Mouse (Mus musculus) ovary, adult 18-20 months (tissue): ENCODE results near the gene Pctp.

Source experiments
- DNase-seq: peaks from one replicate; pipeline ENCODE4 v3.0.0; 2022; ENCODE audit warnings: low spot score, mixed read lengths

Pctp gene

DNA sequence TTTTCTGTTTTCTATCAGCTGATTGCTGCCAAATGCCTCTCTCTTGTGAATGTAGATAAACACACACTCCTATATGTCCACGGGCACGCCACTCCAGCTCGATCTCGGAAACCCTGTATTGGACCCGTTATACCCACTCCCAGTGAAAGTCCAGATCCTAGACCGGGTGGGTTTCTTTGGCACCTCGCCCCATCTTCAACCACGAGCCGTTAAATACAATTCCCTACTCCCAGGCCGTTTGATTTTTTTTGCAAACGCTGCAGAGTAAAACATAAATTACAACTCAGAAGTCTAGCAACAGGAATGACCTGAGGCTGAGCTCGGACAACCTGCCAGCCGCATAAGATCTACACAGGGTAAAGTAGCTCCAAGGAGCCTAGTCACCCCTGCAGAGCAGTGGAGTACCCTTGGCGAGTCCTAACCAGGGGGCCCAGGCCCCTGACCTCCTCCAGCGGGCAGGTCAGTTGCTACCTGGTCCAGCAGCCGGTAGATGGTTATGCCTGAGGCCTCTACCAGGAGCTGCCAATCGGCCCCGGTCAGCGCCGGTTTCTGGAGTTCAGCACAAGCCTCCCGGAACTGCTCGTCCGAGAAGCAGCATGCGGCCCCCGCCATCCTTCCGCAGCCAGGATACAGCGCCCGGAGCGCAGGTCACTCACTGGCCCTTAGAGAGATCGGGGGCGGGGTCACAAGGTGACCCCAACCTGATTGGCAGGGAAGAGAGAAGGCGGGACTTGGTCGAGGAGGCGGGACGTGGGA, at the start of gene Pctp:
Pctp (minus strand) TSS at position 664 of the 756 bp plus-strand sequence.
- peak; percentile 72 for DNase-seq

DNA sequence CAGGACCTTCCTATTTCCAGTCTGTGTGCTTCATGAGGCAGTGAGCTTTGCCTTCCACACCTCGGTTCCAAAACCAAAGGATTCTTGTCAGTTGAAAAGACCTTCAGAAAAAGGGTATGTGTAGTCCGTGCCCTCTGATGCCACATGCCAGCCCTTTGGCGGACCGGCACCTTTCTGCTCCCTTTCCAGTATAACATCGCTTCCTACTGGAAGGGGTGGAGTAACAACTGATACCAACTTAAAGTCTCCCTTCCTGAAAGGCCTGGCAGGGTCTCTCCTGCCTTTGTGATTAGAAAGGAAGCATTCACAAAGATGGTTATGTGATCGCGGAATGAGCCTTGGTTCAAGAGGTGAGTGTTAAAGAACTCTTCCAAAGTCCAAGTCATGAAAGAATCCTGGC, 47.3 kb upstream of the Pctp start:
- no peak for DNase-seq

DNA sequence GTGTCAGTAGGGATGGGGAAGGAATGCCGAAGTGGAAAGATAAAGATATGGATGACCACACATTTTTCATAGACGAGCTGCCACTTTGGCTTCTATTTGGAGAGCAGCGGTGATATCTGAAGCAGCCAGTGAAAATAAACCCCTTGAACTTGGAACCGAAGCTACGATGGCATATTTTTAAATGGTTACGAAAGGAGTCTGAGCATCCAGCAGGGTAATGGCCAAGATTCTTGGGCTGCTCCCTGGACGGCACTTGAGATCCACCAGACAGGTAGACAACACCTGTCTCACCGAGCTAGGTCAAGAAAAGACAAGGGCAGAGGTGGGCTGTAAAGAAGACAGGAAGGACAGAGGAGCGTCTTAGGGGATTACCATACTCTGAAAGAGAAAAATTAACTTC, 44.6 kb upstream of the Pctp start:
- DNase-seq = no peak

DNA sequence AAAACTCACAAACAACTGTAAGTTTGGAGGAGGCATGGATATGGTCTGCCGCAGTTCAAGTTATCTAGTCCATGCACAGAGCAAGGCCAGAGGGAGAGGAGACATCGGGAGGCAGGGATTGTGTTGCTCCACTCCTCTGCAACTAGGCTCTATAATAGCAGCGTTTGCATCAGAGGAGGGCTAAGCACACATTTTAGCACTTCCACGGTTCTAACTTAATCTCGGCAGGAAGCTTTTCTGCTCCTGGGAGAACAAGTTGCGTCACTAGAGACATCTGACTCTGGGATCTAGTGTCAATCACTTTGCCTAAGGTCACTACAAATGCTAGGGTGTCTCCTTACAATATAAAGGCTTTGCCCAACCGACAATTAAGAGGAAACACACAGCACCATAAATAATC, 43.5 kb upstream of the Pctp start:
- DNase-seq = no peak

DNA sequence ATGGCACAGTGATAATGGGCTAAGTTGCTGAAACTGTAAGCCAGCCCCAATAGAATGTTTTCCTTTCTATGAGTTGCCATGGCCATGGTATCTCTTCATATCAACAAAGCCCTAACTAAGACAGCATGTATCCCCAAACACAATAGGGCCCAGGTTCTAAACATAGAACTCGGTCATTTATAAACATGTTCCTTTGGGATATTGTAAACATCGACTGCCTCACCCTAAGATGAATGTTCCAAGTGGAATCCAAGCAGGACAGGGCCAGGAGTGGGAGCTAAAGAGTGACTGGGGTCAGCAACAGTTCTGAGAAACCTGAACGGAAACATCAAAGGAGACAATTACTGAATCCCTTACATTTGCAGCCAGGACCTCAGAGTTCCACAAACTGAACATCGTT, 41.8 kb upstream of the Pctp start:
- DNase-seq = no peak

DNA sequence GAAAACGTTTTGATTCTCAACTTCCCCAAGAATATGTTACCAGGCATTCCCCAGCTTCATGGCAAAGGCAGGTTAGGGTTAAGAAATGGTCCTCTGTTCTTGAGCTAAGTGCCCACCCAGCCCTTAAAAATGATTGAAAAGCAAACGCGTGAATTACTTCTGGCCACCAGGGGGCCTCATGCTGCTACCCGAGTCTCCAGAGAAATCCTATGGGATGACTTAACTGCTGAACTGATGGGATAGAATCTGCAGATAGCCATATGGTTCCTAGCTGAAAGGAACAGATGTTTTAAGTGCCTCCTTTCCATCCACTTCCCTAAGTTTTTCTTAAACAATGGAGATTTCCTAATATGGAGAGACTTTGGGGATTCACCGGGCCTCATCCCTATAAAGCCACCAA, 35.3 kb upstream of the Pctp start:
- DNase-seq = no peak

DNA sequence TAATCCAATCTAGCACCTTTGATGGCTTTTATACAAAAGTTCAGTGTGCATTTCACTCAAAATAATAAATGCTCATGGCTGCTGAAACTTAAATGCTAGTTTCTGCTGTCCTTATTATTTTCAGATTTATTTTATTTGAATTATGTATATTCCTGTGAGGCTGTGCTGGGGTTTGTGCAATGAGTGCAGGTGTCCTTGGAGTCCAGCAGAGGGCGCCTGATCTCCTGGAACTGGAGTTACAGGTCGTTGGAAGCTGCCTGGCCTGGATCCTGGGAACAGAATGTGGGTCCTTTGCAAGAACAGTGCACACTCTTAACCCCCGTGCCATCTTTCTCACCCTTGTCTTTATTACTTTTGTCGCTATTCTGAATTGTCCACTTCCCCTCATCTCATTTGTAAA, 33.7 kb upstream of the Pctp start:
- DNase-seq = no peak

DNA sequence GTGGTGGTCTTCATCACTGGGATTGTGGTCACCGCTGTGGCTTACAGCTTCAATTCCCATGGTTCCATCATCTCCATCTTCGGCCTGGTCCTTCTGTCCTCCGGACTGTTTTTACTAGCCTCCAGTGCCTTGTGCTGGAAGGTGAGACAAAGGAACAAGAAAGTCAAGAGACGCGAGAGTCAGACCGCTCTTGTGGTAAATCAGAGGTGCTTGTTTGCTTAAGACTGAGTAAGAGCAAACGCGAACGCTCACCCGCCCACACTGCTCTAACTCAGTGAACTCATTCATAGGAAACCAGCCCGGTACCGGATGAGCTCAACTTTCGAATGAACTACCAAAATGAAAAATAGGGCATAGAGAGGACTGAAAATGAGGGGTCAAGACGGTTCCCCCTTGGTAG, 32.8 kb upstream of the Pctp start:
- DNase-seq = no peak

DNA sequence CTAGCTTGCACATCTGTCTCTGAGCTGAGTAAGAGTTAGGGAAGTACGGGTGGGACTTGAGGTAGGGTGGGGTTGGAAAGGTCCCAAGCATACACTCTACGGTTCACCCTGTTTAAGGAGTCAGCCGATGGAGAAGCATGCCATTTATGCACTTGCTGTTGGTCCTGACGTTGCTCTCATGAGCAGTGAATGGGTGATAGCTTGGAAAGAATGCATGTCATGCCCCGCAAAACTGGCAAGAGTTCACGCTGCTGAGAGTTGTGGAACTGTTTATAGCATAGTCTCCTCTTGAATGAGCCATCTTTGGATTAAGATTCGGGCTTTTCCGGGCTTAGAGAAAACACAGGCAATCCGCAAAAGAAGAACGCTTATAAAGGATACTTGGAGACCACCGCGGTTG, 32.0 kb upstream of the Pctp start:
- no peak for DNase-seq

DNA sequence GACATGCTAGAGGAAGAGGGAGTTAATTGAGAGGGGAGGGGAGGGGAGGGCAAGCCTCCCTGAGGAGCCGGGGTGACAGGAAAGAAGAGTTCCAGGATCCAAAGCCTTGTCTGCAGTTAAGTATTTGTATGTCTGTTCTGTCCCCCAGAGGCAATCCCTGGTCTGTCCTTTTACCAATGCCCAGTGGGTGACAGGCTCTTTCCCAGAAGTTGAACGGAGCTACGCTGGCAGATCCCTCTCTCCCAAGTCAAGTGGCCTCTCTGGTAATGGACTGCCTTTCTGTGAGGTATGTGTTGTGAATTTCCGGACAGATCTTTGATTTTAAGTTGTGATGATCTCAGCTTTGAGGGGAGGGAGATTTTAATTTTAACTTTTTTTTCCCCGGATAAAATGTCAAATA, 30.7 kb upstream of the Pctp start:
- DNase-seq = no peak

DNA sequence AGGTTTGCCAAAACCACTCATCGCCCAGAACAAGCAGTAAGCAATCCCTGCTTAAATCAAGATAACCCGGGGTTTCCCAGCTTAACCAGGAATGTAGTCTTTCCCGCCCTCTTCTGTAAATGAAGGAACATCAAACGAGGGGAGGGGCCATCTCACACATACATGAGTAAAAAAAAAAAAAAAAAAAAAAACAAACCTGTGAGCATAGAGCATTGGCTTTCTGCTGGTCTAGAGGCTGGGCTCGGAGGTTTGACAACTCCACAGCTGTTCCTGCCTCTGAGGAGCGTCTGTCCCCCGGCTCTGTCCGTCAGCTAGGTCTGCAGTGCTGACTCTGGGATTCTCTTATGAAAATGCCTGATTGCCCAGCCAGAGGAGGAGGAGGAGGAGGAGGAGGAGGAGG, 30.1 kb upstream of the Pctp start:
- no peak for DNase-seq

DNA sequence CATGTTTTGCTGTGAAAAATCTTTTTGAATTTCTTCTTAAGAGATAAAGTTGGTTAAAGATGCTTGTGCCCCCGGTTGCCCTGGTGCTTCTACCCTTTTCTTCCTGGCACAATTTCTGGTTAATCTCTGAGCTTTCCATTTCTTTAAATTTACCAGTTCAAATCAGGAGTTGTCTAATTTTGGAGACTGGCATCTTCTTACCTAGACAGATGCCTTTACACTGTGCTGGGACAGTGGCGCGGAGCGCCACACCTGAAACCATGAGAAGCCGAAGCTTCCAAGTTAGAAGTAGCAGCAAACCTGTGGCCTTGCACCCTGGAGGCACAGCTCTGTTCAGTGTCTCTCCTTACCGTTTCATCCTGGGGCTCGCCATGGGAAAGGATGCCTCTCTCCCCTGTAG, 28.4 kb upstream of the Pctp start:
- DNase-seq = no peak

DNA sequence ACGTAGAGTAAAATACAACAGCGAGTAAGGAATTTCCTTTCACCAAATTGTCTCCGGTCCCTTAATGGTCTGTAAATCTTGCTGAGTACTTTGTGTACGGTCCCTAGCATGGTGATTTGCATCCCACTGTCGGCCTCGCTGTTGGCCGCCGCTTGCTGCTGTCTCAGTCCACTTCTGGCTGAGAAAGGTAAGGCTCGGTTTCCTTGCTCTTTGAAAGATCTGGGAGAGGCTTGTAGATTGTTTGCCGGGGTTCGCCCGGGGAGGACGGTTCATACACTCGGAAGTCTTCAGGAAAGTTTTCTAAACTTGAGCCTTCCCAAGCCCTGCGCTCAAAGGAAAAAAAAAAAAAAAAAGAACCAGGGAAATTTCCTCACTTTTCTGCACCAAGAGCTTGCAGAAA, 27.9 kb upstream of the Pctp start:
- peak; percentile 36 for DNase-seq

DNA sequence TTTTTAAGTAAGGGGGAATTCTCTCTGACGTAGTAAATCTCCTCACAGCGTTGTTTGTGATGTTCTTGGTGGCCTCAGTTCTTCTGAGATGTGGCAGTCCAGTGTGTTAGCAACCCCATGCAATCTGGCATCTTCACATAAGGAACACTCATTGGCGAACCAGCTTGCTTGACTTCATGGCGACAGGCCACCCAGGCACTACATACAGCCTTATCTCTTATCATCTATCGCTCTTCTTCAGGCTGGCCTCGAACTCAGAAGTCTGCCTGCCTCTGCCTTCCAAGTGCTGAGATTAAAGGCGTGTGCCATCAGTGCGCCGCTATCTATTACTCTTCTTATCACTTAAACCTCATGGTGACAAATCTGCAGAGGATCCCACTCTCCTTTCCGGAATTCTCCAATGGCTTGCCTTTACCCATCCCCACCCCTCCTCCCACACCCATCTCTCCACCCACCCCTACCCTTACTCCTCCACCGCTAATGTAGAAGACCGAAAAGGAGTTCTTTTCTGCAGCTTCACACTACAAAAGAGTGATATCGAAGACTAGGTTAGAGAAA, 27.2 kb upstream of the Pctp start, which contains the start of gene Tmem100:
Tmem100 (plus strand) TSS at position 508 of the 558 bp plus-strand sequence.
- no peak for DNase-seq

DNA sequence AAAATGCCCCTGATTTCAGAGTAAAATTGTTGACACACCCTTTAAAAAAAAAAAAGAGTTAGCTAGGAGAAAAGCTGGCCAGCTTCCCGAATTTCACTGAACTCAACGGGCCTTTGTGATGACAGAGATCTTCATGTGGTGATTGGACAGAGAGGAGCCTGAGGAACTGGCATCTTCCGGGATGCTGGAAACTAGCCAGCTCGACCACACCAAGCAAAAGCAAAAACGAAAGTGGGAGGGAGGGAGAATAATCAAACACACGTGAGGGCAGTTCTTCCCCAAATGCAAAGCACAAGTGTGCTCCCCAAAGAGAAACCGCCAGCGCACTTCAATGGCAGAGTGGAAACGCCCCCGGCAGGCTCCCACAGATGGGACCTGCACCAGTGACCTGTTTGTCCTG, 26.7 kb upstream of the Pctp start:
- peak; percentile 29 for DNase-seq

DNA sequence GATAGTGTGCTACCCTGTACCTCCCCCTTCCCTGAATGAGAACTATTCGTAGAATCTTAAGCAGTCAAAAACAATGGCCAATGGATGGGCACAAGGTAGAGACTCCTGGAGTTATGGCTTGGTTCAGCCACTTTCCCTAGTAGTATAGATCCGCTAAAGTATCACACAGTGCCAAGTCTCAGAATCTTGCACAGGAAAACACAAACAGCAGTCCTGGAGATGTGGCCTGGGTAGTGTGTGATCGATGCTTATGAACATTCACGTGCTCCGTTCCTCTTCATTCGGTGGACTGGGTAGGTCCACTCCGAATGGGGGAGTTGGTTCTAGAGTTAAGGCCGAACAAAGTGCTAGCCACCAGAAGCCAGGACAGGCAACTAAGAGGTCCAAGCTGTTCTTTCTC, 26.1 kb upstream of the Pctp start:
- DNase-seq = no peak

DNA sequence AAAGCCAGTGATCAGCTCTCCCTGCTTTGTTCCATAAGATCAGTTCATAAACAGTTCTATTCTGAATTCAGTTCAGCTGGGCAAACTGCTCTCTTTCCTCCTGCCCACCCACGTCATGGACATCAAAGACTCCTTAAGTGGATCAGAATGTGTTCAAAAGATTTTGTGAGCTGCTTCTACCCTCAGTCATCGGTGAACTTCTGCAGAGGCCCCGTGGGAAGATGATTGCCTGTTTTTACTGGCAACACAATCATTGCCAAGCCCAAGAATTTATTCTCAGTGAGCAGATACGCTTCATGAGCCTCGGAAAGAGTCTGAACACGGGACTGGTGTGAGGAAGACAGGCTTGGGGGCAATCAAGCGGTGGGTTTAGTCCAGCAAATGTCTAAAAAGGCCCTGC, 24.5 kb upstream of the Pctp start:
- DNase-seq = no peak

DNA sequence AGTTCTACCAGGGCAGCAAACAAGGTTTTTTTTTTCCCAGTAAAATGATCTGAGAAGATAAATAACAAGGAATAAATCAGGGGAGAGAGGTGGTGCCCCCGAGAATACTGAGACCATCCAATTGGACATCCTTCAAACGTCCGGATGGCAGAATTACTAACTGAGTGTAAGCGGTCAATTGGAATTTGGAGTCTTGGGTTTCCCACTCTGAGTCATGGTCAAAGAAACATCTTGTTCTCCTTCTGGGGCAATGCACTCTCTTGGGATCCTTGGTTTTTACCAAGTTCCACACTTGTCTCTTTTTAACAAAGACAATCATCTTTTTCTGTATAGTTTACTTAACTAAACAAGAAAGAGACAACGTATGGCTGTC, 24.1 kb upstream of the Pctp start:
- no peak for DNase-seq

DNA sequence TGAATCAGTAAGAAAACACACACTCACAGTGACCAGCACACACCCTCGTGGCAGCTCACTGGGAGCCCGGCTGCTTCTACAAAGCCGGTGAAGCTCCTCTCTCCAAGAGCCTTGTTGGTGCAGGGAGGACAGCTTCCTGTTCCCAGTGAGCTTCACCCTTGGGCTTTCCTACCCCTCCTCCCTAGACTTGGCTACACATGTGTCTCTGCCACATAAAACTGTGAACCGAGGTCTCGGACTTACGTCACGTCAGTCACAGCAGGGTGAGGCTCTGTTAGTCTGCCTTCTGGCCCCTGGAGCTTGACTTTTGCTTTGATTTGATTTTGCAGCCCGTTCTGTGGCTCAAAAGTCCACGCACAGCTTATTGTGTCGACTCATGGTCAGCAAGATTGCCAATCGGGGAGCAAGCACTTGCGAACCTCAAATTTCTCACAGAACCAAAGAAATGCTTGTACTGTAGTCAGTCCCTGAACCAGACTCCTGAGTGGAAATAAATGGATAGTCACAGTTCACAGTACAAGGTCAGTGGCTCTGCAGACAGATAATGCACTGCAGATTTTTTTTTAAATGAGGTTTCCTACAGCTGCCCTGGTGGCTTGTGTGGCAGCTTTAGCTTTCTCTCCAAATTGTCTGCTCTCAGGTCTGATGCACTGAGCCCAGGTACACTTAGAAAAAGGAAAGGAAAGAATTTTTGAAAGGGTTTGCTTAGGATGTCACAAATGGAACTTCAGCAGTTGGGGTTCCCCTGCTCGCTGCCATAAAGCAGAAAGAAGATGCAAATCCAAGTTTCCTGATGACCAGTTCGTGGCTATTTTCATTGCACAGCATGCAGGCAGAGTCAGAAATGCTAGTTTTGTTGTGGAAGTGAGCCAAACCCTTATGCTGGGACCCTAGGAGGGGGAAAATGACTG, 23.5 kb upstream of the Pctp start:
- no peak for DNase-seq

DNA sequence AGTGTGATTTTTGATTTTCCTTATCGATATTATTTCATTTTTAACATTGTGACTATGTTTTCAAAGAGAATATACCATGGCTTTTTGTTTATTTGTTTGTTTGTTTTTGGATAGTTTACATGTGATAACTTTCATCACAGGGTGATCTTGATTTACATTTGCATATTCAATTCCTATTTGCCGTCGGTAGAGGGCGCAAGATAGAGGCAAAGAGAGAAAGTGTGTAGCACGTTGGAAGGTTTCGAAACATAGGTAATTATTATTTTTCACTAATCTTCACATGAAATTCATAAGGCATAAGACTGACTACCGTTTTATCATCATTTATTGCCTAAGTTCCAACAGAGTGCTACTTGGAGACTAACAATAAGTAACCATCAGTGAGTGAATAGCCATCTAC, 16.5 kb upstream of the Pctp start:
- no peak for DNase-seq

DNA sequence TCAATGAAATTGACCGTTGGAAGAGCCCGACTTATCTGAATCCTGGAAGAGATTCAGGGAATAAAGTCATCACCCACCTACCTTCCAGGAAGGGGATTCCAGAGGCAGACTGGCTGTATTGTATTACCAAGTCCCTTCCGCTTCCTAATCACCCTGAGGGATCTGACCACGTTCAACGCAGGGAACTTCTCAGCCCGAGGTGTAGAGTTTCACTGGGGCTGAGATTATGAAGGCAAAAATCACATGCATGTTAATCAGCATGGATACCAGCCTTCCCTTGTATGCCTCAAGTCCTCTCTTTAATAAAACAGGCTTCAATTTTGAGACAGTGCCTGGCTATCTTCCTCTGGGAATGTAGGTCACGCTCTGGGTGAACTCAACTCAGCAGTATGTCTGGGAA, 12.6 kb upstream of the Pctp start:
- DNase-seq = no peak

DNA sequence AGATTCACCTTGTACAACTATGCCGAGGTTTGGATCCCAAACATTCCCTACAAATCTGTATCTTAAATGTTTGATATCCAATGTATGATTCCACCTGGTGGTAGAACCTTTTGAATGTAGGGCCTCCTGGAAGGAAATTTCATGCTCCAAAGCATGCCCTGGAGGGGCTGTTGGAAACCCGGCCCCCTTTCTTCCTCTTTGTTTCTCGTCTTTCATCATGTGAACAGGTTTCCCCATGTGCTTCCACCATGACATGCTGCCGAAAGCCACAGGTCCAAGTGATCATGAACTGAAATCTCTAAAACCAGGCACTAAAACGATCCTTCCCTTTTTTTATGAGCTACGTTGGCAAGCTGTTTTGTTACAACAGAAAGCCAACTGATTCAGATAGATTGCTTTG, 11.0 kb upstream of the Pctp start:
- no peak for DNase-seq
